Mouse (Mus musculus) heart, embryonic 11.5 days (tissue): ENCODE data around the gene Sfmbt1. TPM values are rescaled to one million over a fixed set of nuclear protein-coding genes. Genes with fewer than 3 reads are reported as not detected.

Experiments
- ATAC-seq: fragments of 200-750 bp; cut with Nextera tagmentation; replicated peaks from 2 replicates; pipeline ENCODE4 v1.8.0; 2017; ENCODE audit warnings: moderate library complexity; ENCODE audit not compliant: insufficient number of reproducible peaks, low FRiP score, low TSS enrichment
- H3K27ac ChIP-seq: fragments of 300-500 bp; sonication (generic); 2 replicates; pipeline ENCODE4 v1.5.1; 2014; ENCODE audit warnings: mild to moderate bottlenecking, low read depth, low read length
- H3K27me3 ChIP-seq: fragments of 300-500 bp; sonication (generic); 2 replicates; pipeline ENCODE4 v1.6.1; 2014; ENCODE audit warnings: mild to moderate bottlenecking, low read length, mixed read lengths; ENCODE audit not compliant: control insufficient read depth, insufficient read depth
- H3K36me3 ChIP-seq: fragments of 300-500 bp; sonication (generic); 2 replicates; pipeline ENCODE4 v1.6.1; 2014; ENCODE audit warnings: mild to moderate bottlenecking, low read length, moderate library complexity, mixed read lengths; ENCODE audit not compliant: control insufficient read depth, insufficient read depth
- H3K4me1 ChIP-seq: fragments of 300-500 bp; sonication (generic); 2 replicates; pipeline ENCODE4 v1.6.1; 2014; ENCODE audit warnings: low read length; ENCODE audit not compliant: control insufficient read depth, insufficient read depth
- H3K4me2 ChIP-seq: fragments of 300-500 bp; sonication (generic); 2 replicates; pipeline ENCODE4 v1.6.1; 2014; ENCODE audit warnings: mild to moderate bottlenecking, moderate library complexity
- H3K4me3 ChIP-seq: fragments of 300-500 bp; sonication (generic); 2 replicates; pipeline ENCODE4 v1.5.1; 2014; ENCODE audit warnings: low read depth, low read length
- H3K9ac ChIP-seq: fragments of 300-500 bp; sonication (generic); 2 replicates; pipeline ENCODE4 v1.6.1; 2014; ENCODE audit warnings: mild to moderate bottlenecking, low read depth, low read length, moderate library complexity
- H3K9me3 ChIP-seq: fragments of 300-500 bp; sonication (generic); replicated peaks from 2 replicates; pipeline ENCODE4 v1.6.1; 2016; ENCODE audit warnings: low read length; ENCODE audit not compliant: control insufficient read depth
- whole genome bisulfite sequencing: fragments of 180-500 bp; shearing (Covaris S2); extraction: QIAGEN DNeasy Blood & Tissue Kit; methylation state at CpG from one replicate; pipeline ENCODE4 v1.1.7; 2014; ENCODE audit not compliant: insufficient replicate concordance; 5-methylcytosine and 5-hydroxymethylcytosine counted together
- polyA plus RNA-seq: library from polyadenylated mRNA; unstranded; fragments of >200 nt; fragmentation: Nextera tagmentation; extraction: Ambion mirVana; gene quantifications from 2 replicates; pipeline ENCODE4 v1.2.1, GENCODE M21; 2014

Sfmbt1 gene
- polyA plus RNA-seq, 1 experiment from 2014 or later: 13.2 TPM

GRCm38 (mm10) chr14:30837416-30837996, 122.9 kb downstream of the Sfmbt1 start:
- H3K27ac ChIP-seq: no peak overlapping the region
- no peak overlapping the region for H3K4me2 ChIP-seq
- no peak overlapping the region for H3K9ac ChIP-seq
- no peaks in the 10 kb centered on the region for H3K27me3 ChIP-seq
- H3K4me1 ChIP-seq: peaks cover 11% of the 10 kb centered on the region; the same call in 1 of the 2 replicates
- ATAC-seq: no peak
- H3K4me3 ChIP-seq: no peak overlapping the region
- WGBS: 72% methylated on average over 14 of the region's 14 CpGs
- no peaks in the 10 kb centered on the region for H3K36me3 ChIP-seq
- no peaks in the 10 kb centered on the region for H3K9me3 ChIP-seq

- Histone ChIP-seq H3K36me3 (no peaks in the 10 kb centered on the region; the same call in 1 of the 2 replicates), H3K9me3 (no peaks in the 10 kb centered on the region), H3K9ac (no peak overlapping the region), H3K4me2 (no peak overlapping the region), H3K4me3 (no peak overlapping the region), H3K4me1 (no peaks in the 10 kb centered on the region), H3K27me3 (no peaks in the 10 kb centered on the region), H3K27ac (no peak overlapping the region)
- WGBS: 86% methylated on average over 3 of the region's 3 CpGs
- no peak for ATAC-seq
Measured at GRCm38 (mm10) chr14:30843701-30844100, 129.1 kb downstream of the Sfmbt1 start.

- Histone ChIP-seq H3K27ac (no peak overlapping the region), H3K4me1 (no peaks in the 10 kb centered on the region), H3K36me3 (no peaks in the 10 kb centered on the region), H3K9ac (no peak overlapping the region), H3K27me3 (no peaks in the 10 kb centered on the region), H3K9me3 (no peaks in the 10 kb centered on the region), H3K4me2 (no peak overlapping the region), H3K4me3 (no peak overlapping the region)
- WGBS: 85% methylated on average over 5 of the region's 5 CpGs
- no peak for ATAC-seq
Measured at GRCm38 (mm10) chr14:30850504-30850903, 135.9 kb downstream of the Sfmbt1 start.

GRCm38 (mm10) chr14:30852325-30852724, 137.7 kb downstream of the Sfmbt1 start:
- peaks cover 5% of the 10 kb centered on the region; the same call in 1 of the 2 replicates for H3K4me1 ChIP-seq
- no peak overlapping the region for H3K27ac ChIP-seq
- H3K9ac ChIP-seq: no peak overlapping the region
- H3K4me2 ChIP-seq: no peak overlapping the region
- no peak for ATAC-seq
- WGBS: 79% methylated on average over 5 of the region's 5 CpGs
- no peak overlapping the region for H3K4me3 ChIP-seq
- no peaks in the 10 kb centered on the region for H3K27me3 ChIP-seq
- no peaks in the 10 kb centered on the region for H3K9me3 ChIP-seq
- no peaks in the 10 kb centered on the region for H3K36me3 ChIP-seq

DNA sequence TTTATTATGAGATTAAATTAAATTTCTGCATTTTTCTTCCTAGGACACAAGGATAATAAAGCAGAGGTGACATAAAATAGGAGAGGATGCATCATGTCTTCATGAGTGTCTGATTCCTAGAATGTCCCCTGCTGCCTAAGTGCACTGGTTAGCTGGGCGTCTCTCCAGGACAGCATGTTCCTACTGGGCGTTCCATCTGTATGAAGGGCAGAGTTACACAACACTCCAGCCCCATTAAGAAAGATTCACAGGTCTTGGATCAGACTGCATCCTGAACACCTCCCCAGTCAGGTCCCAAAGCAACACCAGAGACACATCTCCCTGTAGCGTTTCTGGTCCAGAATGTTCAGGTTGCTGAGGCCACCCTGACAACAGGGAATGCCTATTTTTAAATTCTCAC, 140.7 kb downstream of the Sfmbt1 start:
- no peaks in the 10 kb centered on the region for H3K36me3 ChIP-seq
- no peak for ATAC-seq
- no peak overlapping the region for H3K9ac ChIP-seq
- no peak overlapping the region for H3K4me3 ChIP-seq
- H3K9me3 ChIP-seq: no peaks in the 10 kb centered on the region
- no peaks in the 10 kb centered on the region for H3K27me3 ChIP-seq
- 88% methylated on average over 3 of the region's 3 CpGs for WGBS
- H3K4me1 ChIP-seq: peaks cover 5% of the 10 kb centered on the region; the same call in 1 of the 2 replicates
- no peak overlapping the region for H3K4me2 ChIP-seq
- H3K27ac ChIP-seq: no peak overlapping the region

- Histone ChIP-seq H3K27ac (no peak overlapping the region), H3K4me2 (no peak overlapping the region), H3K9me3 (no peaks in the 10 kb centered on the region), H3K36me3 (no peaks in the 10 kb centered on the region), H3K27me3 (no peaks in the 10 kb centered on the region), H3K4me1 (peaks cover 5% of the 10 kb centered on the region; the same call in 1 of the 2 replicates), H3K4me3 (no peak overlapping the region), H3K9ac (no peak overlapping the region)
- WGBS: 57% methylated on average over 10 of the region's 10 CpGs
- no peak for ATAC-seq
Measured at GRCm38 (mm10) chr14:30856885-30857507, 142.3 kb downstream of the Sfmbt1 start.

- H3K4me2 ChIP-seq: no peak overlapping the region
- no peaks in the 10 kb centered on the region for H3K27me3 ChIP-seq
- no peaks in the 10 kb centered on the region for H3K9me3 ChIP-seq
- no peaks in the 10 kb centered on the region for H3K36me3 ChIP-seq
- ATAC-seq: no peak
- H3K4me1 ChIP-seq: peaks cover 5% of the 10 kb centered on the region; the same call in 1 of the 2 replicates
- no peak overlapping the region for H3K9ac ChIP-seq
- H3K4me3 ChIP-seq: no peak overlapping the region
- no peak overlapping the region for H3K27ac ChIP-seq
- WGBS: 73% methylated on average over 4 of the region's 4 CpGs
Measured at GRCm38 (mm10) chr14:30857990-30858389, 143.3 kb downstream of the Sfmbt1 start.

GRCm38 (mm10) chr14:30861421-30862125, 146.9 kb downstream of the Sfmbt1 start:
- H3K4me3 ChIP-seq: no peak overlapping the region
- H3K9me3 ChIP-seq: no peaks in the 10 kb centered on the region
- H3K27ac ChIP-seq: no peak overlapping the region
- no peaks in the 10 kb centered on the region for H3K27me3 ChIP-seq
- ATAC-seq: no peak
- H3K9ac ChIP-seq: no peak overlapping the region
- H3K4me1 ChIP-seq: peaks cover 5% of the 10 kb centered on the region; the same call in 1 of the 2 replicates
- no peak overlapping the region for H3K4me2 ChIP-seq
- H3K36me3 ChIP-seq: no peaks in the 10 kb centered on the region; the same call in 1 of the 2 replicates
- 55% methylated on average over 16 of the region's 16 CpGs for WGBS
